Mouse (Mus musculus): ENCODE data around the gene Bcl6. TPM values are rescaled to one million over a fixed set of nuclear protein-coding genes. Genes with fewer than 3 reads are reported as not detected.

The Bcl6 gene
- polyA plus RNA-seq, 2 experiments, result 0.19 to 0.63 TPM

DNA sequence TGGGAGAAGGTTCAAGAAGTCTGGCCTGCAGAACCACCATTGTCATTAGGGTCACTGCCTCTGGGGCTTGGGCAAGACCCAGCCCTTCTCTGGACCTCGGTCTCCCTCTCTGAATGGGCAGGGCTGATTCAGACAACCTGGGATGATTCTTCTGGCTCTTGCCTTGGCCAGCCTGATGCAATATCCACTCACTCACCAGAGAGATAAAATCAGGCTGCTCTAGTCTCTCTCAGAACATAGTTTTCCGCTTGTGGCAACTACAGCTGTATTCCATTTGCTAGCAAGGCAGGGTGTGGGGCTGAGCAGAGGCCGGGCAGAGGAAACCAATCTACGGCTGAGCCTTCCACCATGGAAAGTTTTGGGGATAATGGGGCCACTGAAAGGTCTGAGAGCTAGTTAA is 19.8 kb downstream of the Bcl6 start:
- 62% methylated on average over 4 of the region's 4 CpGs for WGBS (ENCODE audit: insufficient replicate concordance)
- no peak for TF ChIP-seq CTCF (IDR thresholded peaks at IDR 0.05; ENCODE audit: low read depth)
- no peak for TF ChIP-seq EP300 (IDR thresholded peaks at IDR 0.05; ENCODE audit: low read depth)
- Histone ChIP-seq H3K27me3 (ENCODE audit: control insufficient read depth, insufficient read depth, low read length) (no peaks in the 10 kb centered on the region), H3K9ac (replicated peaks) (no peak overlapping the region), H3K4me3 (ENCODE audit: insufficient read depth in 1 of 2, low read depth in 2 of 2, low read length in 2 of 2) (no peak overlapping the region), H3K4me1 (replicated peaks; ENCODE audit: control insufficient read depth in 2 of 2, insufficient read depth in 2 of 2, low read length in 1 of 2) (no peaks in the 10 kb centered on the region), H3K36me3 (replicated peaks; ENCODE audit: control insufficient read depth, insufficient read depth, low read depth) (no peaks in the 10 kb centered on the region), H3K9me3 (ENCODE audit: control insufficient read depth, low read length) (no peaks in the 10 kb centered on the region), H3K27ac (no peak overlapping the region), H3K4me2 (ENCODE audit: low read depth) (no peak overlapping the region)
- ATAC-seq (ENCODE audit: insufficient read depth) (no peak), DNase-seq (ENCODE audit: low read depth in 3 of 3, low spot score in 3 of 3) (no peak)

- Histone ChIP-seq H3K9me3 (ENCODE audit: control insufficient read depth, low read length) (no peaks in the 10 kb centered on the region), H3K27me3 (ENCODE audit: control insufficient read depth, insufficient read depth, low read length) (no peaks in the 10 kb centered on the region), H3K4me3 (ENCODE audit: insufficient read depth in 1 of 2, low read depth in 2 of 2, low read length in 2 of 2) (no peak overlapping the region), H3K4me1 (replicated peaks; ENCODE audit: control insufficient read depth in 2 of 2, insufficient read depth in 2 of 2, low read length in 1 of 2) (no peaks in the 10 kb centered on the region), H3K27ac (no peak overlapping the region), H3K9ac (replicated peaks) (no peak overlapping the region), H3K4me2 (ENCODE audit: low read depth) (no peak overlapping the region), H3K36me3 (replicated peaks; ENCODE audit: control insufficient read depth, insufficient read depth, low read depth) (no peaks in the 10 kb centered on the region)
- no peak for ATAC-seq (ENCODE audit: insufficient read depth)
- DNase-seq (ENCODE audit: low read depth in 3 of 3, low spot score in 3 of 3), result no peak
- TF ChIP-seq CTCF (IDR thresholded peaks at IDR 0.05; ENCODE audit: low read depth) (peak; percentile 54), EP300 (IDR thresholded peaks at IDR 0.05; ENCODE audit: low read depth) (no peak)
- 62% methylated on average over 7 of the region's 7 CpGs for WGBS (ENCODE audit: insufficient replicate concordance)
These were observed 21.4 kb downstream of the Bcl6 start for GRCm38 (mm10) chr16:23967301-23967700.

GRCm38 (mm10) chr16:23966066-23966465 is 22.6 kb downstream of the Bcl6 start:
- 75% methylated on average over 14 of the region's 14 CpGs for whole genome bisulfite sequencing (ENCODE audit: insufficient replicate concordance)

DNA sequence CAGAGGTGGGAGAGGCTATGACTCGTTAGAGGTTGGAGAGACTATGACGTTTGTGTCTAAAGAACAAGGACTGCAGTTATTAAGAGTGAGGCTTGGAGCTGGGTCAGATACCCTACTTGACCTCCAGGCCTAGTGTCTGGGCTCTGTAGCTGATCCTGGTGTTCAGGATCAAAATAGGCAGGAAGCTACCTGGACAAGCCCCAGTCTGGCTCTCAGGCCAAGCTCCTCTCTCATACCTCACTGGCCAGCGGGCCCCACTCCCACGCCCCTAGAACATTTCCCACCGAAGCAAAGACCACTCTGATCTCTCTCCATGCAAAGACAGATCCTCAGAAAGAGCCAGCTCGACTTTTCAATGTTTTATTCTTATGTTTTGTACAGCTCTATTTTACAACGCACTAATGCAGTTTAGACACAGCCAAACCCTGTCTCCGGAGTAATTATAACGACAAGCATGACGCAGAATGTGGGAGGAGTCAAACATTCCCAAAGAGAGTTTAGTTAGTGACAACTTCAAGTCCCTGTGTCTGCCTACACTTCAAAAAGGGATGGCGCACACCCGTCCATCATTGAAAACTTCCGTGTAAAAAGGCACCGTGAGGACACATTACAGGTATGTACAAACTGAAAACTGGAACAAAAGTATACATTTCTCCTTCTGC is 23.8 kb downstream of the Bcl6 start:
- Histone ChIP-seq H3K9me3 (ENCODE audit: control insufficient read depth, low read length) (no peaks in the 10 kb centered on the region), H3K4me3 (ENCODE audit: insufficient read depth in 1 of 2, low read depth in 2 of 2, low read length in 2 of 2) (no peak overlapping the region), H3K4me2 (ENCODE audit: low read depth) (no peak overlapping the region), H3K36me3 (replicated peaks; ENCODE audit: control insufficient read depth, insufficient read depth, low read depth) (no peaks in the 10 kb centered on the region), H3K27me3 (ENCODE audit: control insufficient read depth, insufficient read depth, low read length) (no peaks in the 10 kb centered on the region), H3K4me1 (replicated peaks; ENCODE audit: control insufficient read depth in 2 of 2, insufficient read depth in 2 of 2, low read length in 1 of 2) (no peaks in the 10 kb centered on the region), H3K27ac (no peak overlapping the region), H3K9ac (replicated peaks) (no peak overlapping the region)
- ATAC-seq (ENCODE audit: insufficient read depth), result no peak
- DNase-seq (ENCODE audit: low read depth in 3 of 3, low spot score in 3 of 3), result no peak
- TF ChIP-seq EP300 (IDR thresholded peaks at IDR 0.05; ENCODE audit: low read depth), result no peak
- no peak for TF ChIP-seq CTCF (IDR thresholded peaks at IDR 0.05; ENCODE audit: low read depth)
- WGBS (ENCODE audit: insufficient replicate concordance), result 71% methylated on average over 14 of the region's 14 CpGs

More at GRCm38 (mm10) chr16:23966066-23966465, 22.6 kb downstream of the Bcl6 start:
- H3K9me3 ChIP-seq (ENCODE audit: control insufficient read depth, low read length), result no peaks in the 10 kb centered on the region
- no peak overlapping the region for H3K4me2 ChIP-seq (ENCODE audit: low read depth)
- no peaks in the 10 kb centered on the region for H3K36me3 ChIP-seq (replicated peaks; ENCODE audit: control insufficient read depth, insufficient read depth, low read depth)
- H3K4me1 ChIP-seq (replicated peaks; ENCODE audit: control insufficient read depth in 2 of 2, insufficient read depth in 2 of 2, low read length in 1 of 2), result no peaks in the 10 kb centered on the region
- H3K9ac ChIP-seq (replicated peaks), result no peak overlapping the region
- DNase-seq (ENCODE audit: low read depth in 3 of 3, low spot score in 3 of 3) (no peak), ATAC-seq (ENCODE audit: insufficient read depth) (no peak)
- no peak for TF ChIP-seq CTCF (IDR thresholded peaks at IDR 0.05; ENCODE audit: low read depth)
- TF ChIP-seq EP300 (IDR thresholded peaks at IDR 0.05; ENCODE audit: low read depth), result no peak
- H3K27me3 ChIP-seq (ENCODE audit: control insufficient read depth, insufficient read depth, low read length), result no peaks in the 10 kb centered on the region
- H3K27ac ChIP-seq, result no peak overlapping the region
- H3K4me3 ChIP-seq (ENCODE audit: insufficient read depth in 1 of 2, low read depth in 2 of 2, low read length in 2 of 2), result no peak overlapping the region

- no peaks in the 10 kb centered on the region for H3K4me1 ChIP-seq (replicated peaks; ENCODE audit: control insufficient read depth in 2 of 2, insufficient read depth in 2 of 2, low read length in 1 of 2)
- no peak overlapping the region for H3K4me2 ChIP-seq (ENCODE audit: low read depth)
- H3K9ac ChIP-seq (replicated peaks), result no peak overlapping the region
- ATAC-seq (ENCODE audit: insufficient read depth) (no peak), DNase-seq (ENCODE audit: low read depth in 3 of 3, low spot score in 3 of 3) (no peak)
- H3K9me3 ChIP-seq (ENCODE audit: control insufficient read depth, low read length), result no peaks in the 10 kb centered on the region
- TF ChIP-seq CTCF (IDR thresholded peaks at IDR 0.05; ENCODE audit: low read depth) (no peak), EP300 (IDR thresholded peaks at IDR 0.05; ENCODE audit: low read depth) (no peak)
- H3K4me3 ChIP-seq (ENCODE audit: insufficient read depth in 1 of 2, low read depth in 2 of 2, low read length in 2 of 2), result no peak overlapping the region
- H3K27me3 ChIP-seq (ENCODE audit: control insufficient read depth, insufficient read depth, low read length), result no peaks in the 10 kb centered on the region
- no peak overlapping the region for H3K27ac ChIP-seq
- no peaks in the 10 kb centered on the region for H3K36me3 ChIP-seq (replicated peaks; ENCODE audit: control insufficient read depth, insufficient read depth, low read depth)
- 69% methylated on average over 22 of the region's 22 CpGs for WGBS (ENCODE audit: insufficient replicate concordance)
These were observed 24.6 kb downstream of the Bcl6 start for GRCm38 (mm10) chr16:23963896-23964668.

Data from liver, embryonic 14.5 days (tissue).